In the genomic region with DNA sequence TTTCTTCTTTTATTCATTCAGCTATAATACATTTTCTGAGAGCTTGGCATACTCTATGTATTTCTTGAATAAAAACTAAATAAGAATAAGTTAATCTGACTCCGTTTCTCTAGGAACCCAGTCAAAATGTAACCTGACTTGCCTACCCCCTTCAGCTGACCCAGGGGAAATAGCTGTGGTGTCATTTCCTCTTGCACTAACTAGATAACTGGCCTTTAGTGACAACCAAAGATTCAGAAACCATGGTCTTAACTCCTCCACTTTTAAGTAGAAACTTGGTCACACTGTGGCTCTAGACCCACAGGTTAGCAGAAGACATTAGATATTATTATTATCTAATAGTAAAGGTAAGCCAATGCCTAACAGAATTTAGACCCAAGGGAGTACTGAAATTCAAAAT, we compare ENCODE assay signal across 14 mouse cellular contexts. TPM values are rescaled to one million over a fixed set of nuclear protein-coding genes. Genes with fewer than 3 reads are reported as not detected.
A peak's percentile ranks its signal among the peaks of the same experiment; 100 is the strongest.
DNase-seq lines count a peak whose midpoint lies in the region; ATAC-seq and TF ChIP-seq lines count a peak whose summit lies in the region.
"Had no signal": no experiment of that assay in that cellular context is flagged by ENCODE, and none has a peak within 500 bp of the region (broad histone marks: within the 10 kb centered on the region; RNA-seq: fewer than 3 reads in every experiment).

No protein-coding gene starts in this region.

- WGBS in heart, embryonic 12.5 days, result 60% methylated on average over 1 of the region's 1 CpGs
- 60% methylated on average over 1 of the region's 1 CpGs for WGBS in lung, embryonic 15.5 days
- WGBS in embryonic facial prominence, embryonic 15.5 days, result 49% methylated on average over 1 of the region's 1 CpGs
- WGBS in small intestine, adult 2 months, result 75% methylated on average over 1 of the region's 1 CpGs

- H3K9me3 ChIP-seq in heart, embryonic 12.5 days (replicated peaks), result peaks cover 5% of the 10 kb centered on the region; the same call in 1 of the 2 replicates
- no peaks in the 10 kb centered on the region for H3K9me3 ChIP-seq in lung, embryonic 15.5 days
- H3K9me3 ChIP-seq in embryonic facial prominence, embryonic 15.5 days (replicated peaks), result no peaks in the 10 kb centered on the region
- H3K9me3 ChIP-seq: forebrain, embryonic 13.5 days; hindbrain, embryonic 13.5 days had no signal

- H3K4me1 ChIP-seq in heart, embryonic 12.5 days (replicated peaks), result peaks cover 20% of the 10 kb centered on the region
- peaks cover 32% of the 10 kb centered on the region for H3K4me1 ChIP-seq in lung, embryonic 15.5 days
- H3K4me1 ChIP-seq in embryonic facial prominence, embryonic 15.5 days, result peaks cover 17% of the 10 kb centered on the region
- H3K4me1 ChIP-seq in small intestine, adult 2 months (ENCODE audit: control insufficient read depth, insufficient read depth, insufficient read length, low read length), result peaks cover 15% of the 10 kb centered on the region

- H3K4me2 ChIP-seq in heart, embryonic 12.5 days, result no peak overlapping the region
- H3K4me2 ChIP-seq in lung, embryonic 15.5 days, result no peak overlapping the region
- H3K4me2 ChIP-seq in embryonic facial prominence, embryonic 15.5 days (replicated peaks), result no peak overlapping the region

- H3K27ac ChIP-seq in heart, embryonic 12.5 days (ENCODE audit: poor library complexity, severe bottlenecking), result peak overlapping the region; percentile 47; the same call in 1 of the 2 replicates
- peak overlapping the region; percentile 87 for H3K27ac ChIP-seq in lung, embryonic 15.5 days
- H3K27ac ChIP-seq in embryonic facial prominence, embryonic 15.5 days (replicated peaks), result peak overlapping the region; percentile 18; the same call in 1 of the 2 replicates
- H3K27ac ChIP-seq in small intestine, adult 2 months (ENCODE audit: insufficient read depth, low read depth, low read length), result peak overlapping the region; percentile 64; the same call in 1 of the 2 replicates
- H3K27ac ChIP-seq: forebrain, embryonic 13.5 days had no signal

- ATAC-seq in heart, embryonic 12.5 days (ENCODE audit: insufficient number of reproducible peaks, low FRiP score), result no peak
- ATAC-seq in lung, embryonic 15.5 days (ENCODE audit: borderline replicate concordance, extremely low read depth, low FRiP score, low TSS enrichment), result no peak
- ATAC-seq in embryonic facial prominence, embryonic 15.5 days (ENCODE audit: insufficient number of reproducible peaks, low FRiP score, low TSS enrichment, low read depth), result no peak
- ATAC-seq: CD4-positive, CD25-positive, alpha-beta regulatory T cell, adult 4 months; forebrain, embryonic 13.5 days had no signal

- no peak for TF ChIP-seq CTCF in small intestine, adult 2 months (IDR thresholded peaks at IDR 0.05; ENCODE audit: extremely low read depth, insufficient read length, insufficient replicate concordance, low read depth, low read length)

- H3K27me3 ChIP-seq in heart, embryonic 12.5 days (replicated peaks), result no peaks in the 10 kb centered on the region
- H3K27me3 ChIP-seq in lung, embryonic 15.5 days, result no peaks in the 10 kb centered on the region
- H3K27me3 ChIP-seq in embryonic facial prominence, embryonic 15.5 days, result no peaks in the 10 kb centered on the region
- H3K27me3 ChIP-seq in small intestine, adult 2 months (ENCODE audit: control insufficient read depth, insufficient read depth, low read length), result no peaks in the 10 kb centered on the region
- H3K27me3 ChIP-seq: forebrain, embryonic 13.5 days; hindbrain, embryonic 13.5 days had no signal

- no peak for DNase-seq in heart, postnatal 10 days
- DNase-seq in lung, postnatal 14 days, result no peak
- DNase-seq in layer of hippocampus, postnatal 25 days (ENCODE audit: extremely low spot score in 1 of 2, low spot score in 1 of 2), result no peak
- no peak for DNase-seq in thymus, postnatal 4 days
- DNase-seq: cerebellum, adult 9-10 months; gastrocnemius, postnatal 14 days; layer of hippocampus, postnatal 36 days had no signal

- no peaks in the 10 kb centered on the region for H3K36me3 ChIP-seq in heart, embryonic 12.5 days
- H3K36me3 ChIP-seq in lung, embryonic 15.5 days, result no peaks in the 10 kb centered on the region
- no peaks in the 10 kb centered on the region for H3K36me3 ChIP-seq in embryonic facial prominence, embryonic 15.5 days
- H3K36me3 ChIP-seq in small intestine, adult 2 months (ENCODE audit: control insufficient read depth, insufficient read depth, low read length), result no peaks in the 10 kb centered on the region
- H3K36me3 ChIP-seq: hindbrain, embryonic 13.5 days had no signal

- intact Hi-C loops in heart, postnatal 10 days (cut with DNase I), result no loop called here

- H3K9ac ChIP-seq in heart, embryonic 12.5 days, result no peak overlapping the region
- no peak overlapping the region for H3K9ac ChIP-seq in lung, embryonic 15.5 days
- no peak overlapping the region for H3K9ac ChIP-seq in embryonic facial prominence, embryonic 15.5 days
- H3K9ac ChIP-seq: forebrain, embryonic 13.5 days; hindbrain, embryonic 13.5 days had no signal

- no peak for TF ChIP-seq POLR2A in small intestine, adult 2 months (IDR thresholded peaks at IDR 0.05; ENCODE audit: low read depth, low read length)

- no peak overlapping the region for H3K4me3 ChIP-seq in heart, embryonic 12.5 days
- H3K4me3 ChIP-seq in lung, embryonic 15.5 days, result no peak overlapping the region
- no peak overlapping the region for H3K4me3 ChIP-seq in embryonic facial prominence, embryonic 15.5 days (replicated peaks)
- no peak overlapping the region for H3K4me3 ChIP-seq in small intestine, adult 2 months (ENCODE audit: low read depth, low read length)
- H3K4me3 ChIP-seq: forebrain, embryonic 13.5 days; hindbrain, embryonic 13.5 days had no signal

RNA-seq across cellular contexts. Expression of gene Gmpr, which starts 53.2 kb away (rescaled TPM):
- 165 and 166 TPM in 2 replicates for polyA plus RNA-seq in heart, embryonic 12.5 days (2016; fragmentation: Nextera tagmentation; extraction: Ambion mirVana)
- total RNA-seq in heart, postnatal 10 days (2021), result 100 to 1,000 TPM; 221 to 255 TPM
- polyA plus RNA-seq in lung, embryonic 15.5 days (2015; fragmentation: Nextera tagmentation; extraction: Ambion mirVana), result 25.6 and 27.9 TPM in 2 replicates
- polyA plus RNA-seq in embryonic facial prominence, embryonic 15.5 days (2015; fragmentation: Nextera tagmentation; extraction: Ambion mirVana), result 39.3 and 39.6 TPM in 2 replicates
- polyA plus RNA-seq in small intestine, adult 2 months (2012; rRNA removed), result 3.9 and 5.4 TPM in 2 replicates
- 10 to 100 TPM; 68.7 to 71.2 TPM for total RNA-seq in layer of hippocampus, postnatal 25 days (2021)

Comparison
In these comparisons a context has a peak if more than half of its experiments do, and no peak if none do; other contexts are left out.
1. H3K27ac ChIP-seq: peak in every context shown above with its lines; median percentile 87 in lung, embryonic 15.5 days; 64 in small intestine, adult 2 months; 47 in heart, embryonic 12.5 days; 18 in embryonic facial prominence, embryonic 15.5 days.